Mouse (Mus musculus): ENCODE data around the gene Kcnn4.

Kcnn4 gene

GRCm38 (mm10) chr7:24366716-24367632, 3.1 kb upstream of the Kcnn4 start:
- DNase-seq: no peak

GRCm38 (mm10) chr7:24368226-24368625, 1.8 kb upstream of the Kcnn4 start:
- no peak for DNase-seq

GRCm38 (mm10) chr7:24368946-24369345, 1.1 kb upstream of the Kcnn4 start:
- DNase-seq: peak in 1 of 2 experiments; percentile 57

GRCm38 (mm10) chr7:24371012-24371808, 1.1 kb downstream of the Kcnn4 start:
- DNase-seq: no peak

GRCm38 (mm10) chr7:24371809-24372145, 1.7 kb downstream of the Kcnn4 start:
- DNase-seq: no peak

GRCm38 (mm10) chr7:24372300-24372699, 2.2 kb downstream of the Kcnn4 start:
- no peak for DNase-seq

- peak in 1 of 2 experiments; percentile 61 for DNase-seq
Measured at GRCm38 (mm10) chr7:24372786-24373185, 2.7 kb downstream of the Kcnn4 start.

- peak; percentile 86 to 90 for DNase-seq
Measured at GRCm38 (mm10) chr7:24373538-24374379, 3.7 kb downstream of the Kcnn4 start.

GRCm38 (mm10) chr7:24376456-24376855, 6.4 kb downstream of the Kcnn4 start:
- no peak for DNase-seq

GRCm38 (mm10) chr7:24377091-24377865, 7.2 kb downstream of the Kcnn4 start:
- DNase-seq: peak; percentile 75 to 82

- DNase-seq: peak in 1 of 2 experiments; percentile 60
Measured at GRCm38 (mm10) chr7:24378049-24378701, 8.1 kb downstream of the Kcnn4 start.

GRCm38 (mm10) chr7:24379934-24380333, 9.9 kb downstream of the Kcnn4 start:
- DNase-seq: peak; percentile 81 to 90

- no peak for DNase-seq
Measured at GRCm38 (mm10) chr7:24380370-24380769, 10.3 kb downstream of the Kcnn4 start.

GRCm38 (mm10) chr7:24382730-24383372, 12.8 kb downstream of the Kcnn4 start:
- no peak for DNase-seq

- no peak for DNase-seq
Measured at GRCm38 (mm10) chr7:24384070-24384469, 14.0 kb downstream of the Kcnn4 start.

- peak; percentile 66 for DNase-seq
Measured at GRCm38 (mm10) chr7:24384827-24385226, 14.8 kb downstream of the Kcnn4 start.

- DNase-seq: peak in 1 of 2 experiments; percentile 10
Measured at GRCm38 (mm10) chr7:24387059-24387556, 17.0 kb downstream of the Kcnn4 start.

GRCm38 (mm10) chr7:24389516-24390187, 19.6 kb downstream of the Kcnn4 start:
- DNase-seq: no peak

GRCm38 (mm10) chr7:24390512-24390911, 20.4 kb downstream of the Kcnn4 start:
- DNase-seq: no peak

GRCm38 (mm10) chr7:24391077-24391476, 21.0 kb downstream of the Kcnn4 start:
- no peak for DNase-seq

Measured in thymus, adult 18-20 months (tissue).